In genomic region chr6:106496303-106496702, GRCm38 (mm10) we compare ENCODE assay signal across 16 mouse cellular contexts.
"Had no signal": no experiment of that assay in that cellular context is flagged by ENCODE, and none has a peak within 500 bp of the region (broad histone marks: within the 10 kb centered on the region; RNA-seq: fewer than 3 reads in every experiment).

No protein-coding gene starts in this region.

- H3K9me3 ChIP-seq: hindbrain, embryonic 15.5 days; limb, embryonic 15.5 days; liver, embryonic 12.5 days; midbrain, embryonic 10.5 days; neural tube, embryonic 15.5 days had no signal

- H3K4me2 ChIP-seq: hindbrain, embryonic 15.5 days; limb, embryonic 15.5 days; liver, embryonic 12.5 days; lung, embryonic 14.5 days; neural tube, embryonic 15.5 days had no signal

- H3K27ac ChIP-seq: hindbrain, embryonic 15.5 days; limb, embryonic 15.5 days; liver, embryonic 12.5 days; midbrain, embryonic 10.5 days; neural tube, embryonic 15.5 days had no signal

- ATAC-seq: inflammation-experienced regulatory T-cells, adult 6 months; liver, embryonic 12.5 days had no signal

- H3K9ac ChIP-seq: hindbrain, embryonic 15.5 days; limb, embryonic 15.5 days; liver, embryonic 12.5 days; lung, embryonic 14.5 days; neural tube, embryonic 15.5 days had no signal

- DNase-seq: kidney, adult 11 months; lung, embryonic 14.5 days; lung, postnatal 10 days; lung, postnatal 4 days; midbrain, embryonic 14.5 days; right cerebral cortex, postnatal 4 days; spleen, adult 18-20 months; thymus, adult 2 months; thymus, postnatal 25 days had no signal

- H3K4me3 ChIP-seq: hindbrain, embryonic 15.5 days; limb, embryonic 15.5 days; liver, embryonic 12.5 days; midbrain, embryonic 10.5 days; myocyte; neural tube, embryonic 15.5 days had no signal

- H3K36me3 ChIP-seq: hindbrain, embryonic 15.5 days; limb, embryonic 15.5 days; liver, embryonic 12.5 days; midbrain, embryonic 10.5 days; neural tube, embryonic 15.5 days had no signal

- H3K4me1 ChIP-seq: hindbrain, embryonic 15.5 days; limb, embryonic 15.5 days; liver, embryonic 12.5 days; midbrain, embryonic 10.5 days; neural tube, embryonic 15.5 days had no signal

- H3K27me3 ChIP-seq: hindbrain, embryonic 15.5 days; limb, embryonic 15.5 days; liver, embryonic 12.5 days; neural tube, embryonic 15.5 days had no signal
